Mouse (Mus musculus) neural tube, embryonic 14.5 days (tissue): ENCODE measurements at regions not wholly inside any gene's neighbourhood (a gene's known extent, or its start where the extent isn't known, plus 50 kb on each side); places are given as distances from the start of the nearest gene placed in this dataset.

ENCODE experiments used
- ATAC-seq: fragments of 200-750 bp; cut with Nextera tagmentation; 2 replicates; pipeline ENCODE4 v1.8.0; 2017; ENCODE audit warnings: low read depth, mild to moderate bottlenecking, moderate TSS enrichment, moderate library complexity
- H3K27ac ChIP-seq: fragments of 300-500 bp; sonication (generic); 2 replicates; pipeline ENCODE4 v1.5.1; 2014; ENCODE audit warnings: low read depth, mild to moderate bottlenecking, control low read depth, low read length, moderate library complexity, mixed read lengths
- H3K27me3 ChIP-seq: fragments of 300-500 bp; sonication (generic); 2 replicates; pipeline ENCODE4 v1.6.1; 2014; ENCODE audit warnings: low read length; ENCODE audit not compliant: control insufficient read depth, insufficient read depth
- H3K36me3 ChIP-seq: fragments of 300-500 bp; sonication (generic); 2 replicates; pipeline ENCODE4 v1.6.1; 2014; ENCODE audit warnings: low read length, mixed read lengths; ENCODE audit not compliant: control insufficient read depth, insufficient read depth
- H3K4me1 ChIP-seq: fragments of 300-500 bp; sonication (generic); 2 replicates; pipeline ENCODE4 v1.6.1; 2014; ENCODE audit warnings: low read length; ENCODE audit not compliant: control insufficient read depth, insufficient read depth
- H3K4me2 ChIP-seq: fragments of 300-500 bp; sonication (generic); 2 replicates; pipeline ENCODE4 v1.6.1; 2014; ENCODE audit warnings: mild to moderate bottlenecking, low read depth, low read length, control low read depth
- H3K4me3 ChIP-seq: fragments of 300-500 bp; sonication (generic); 2 replicates; pipeline ENCODE4 v1.5.1; 2014; ENCODE audit warnings: low read depth, low read length, control low read depth, mixed read lengths
- H3K9ac ChIP-seq: fragments of 300-500 bp; sonication (generic); replicated peaks from 2 replicates; pipeline ENCODE4 v1.6.1; 2014; ENCODE audit warnings: low read depth, mild to moderate bottlenecking, control low read depth, low read length, mixed read lengths
- H3K9me3 ChIP-seq: fragments of 300-500 bp; sonication (generic); 2 replicates; pipeline ENCODE4 v1.6.1; 2016; ENCODE audit warnings: low read length; ENCODE audit not compliant: control insufficient read depth
- WGBS: fragments of 180-500 bp; shearing (Covaris S2); extraction: QIAGEN DNeasy Blood & Tissue Kit; methylation state at CpG from one replicate; pipeline ENCODE4 v1.1.7; 2014; 5-methylcytosine and 5-hydroxymethylcytosine counted together

GRCm38 (mm10) chr2:92856047-92856446, 58.9 kb upstream of the Syt13 start:
- 78% methylated on average over 12 of the region's 12 CpGs for WGBS
- no peak for ATAC-seq

GRCm38 (mm10) chr2:92860502-92861197, 54.2 kb upstream of the Syt13 start:
- Histone ChIP-seq H3K4me2 (no peak overlapping the region), H3K9ac (no peak overlapping the region), H3K27ac (no peak overlapping the region), H3K4me3 (no peak overlapping the region), H3K9me3 (no peaks in the 10 kb centered on the region), H3K4me1 (no peaks in the 10 kb centered on the region; the same call in 1 of the 2 replicates), H3K36me3 (no peaks in the 10 kb centered on the region), H3K27me3 (no peaks in the 10 kb centered on the region)
- WGBS, result 70% methylated on average over 8 of the region's 8 CpGs
- no peak for ATAC-seq

More at GRCm38 (mm10) chr2:92856047-92856446, 58.9 kb upstream of the Syt13 start:
- Histone ChIP-seq H3K36me3 (no peaks in the 10 kb centered on the region), H3K4me2 (no peak overlapping the region), H3K4me3 (no peak overlapping the region), H3K9ac (no peak overlapping the region), H3K27me3 (no peaks in the 10 kb centered on the region), H3K4me1 (no peaks in the 10 kb centered on the region; the same call in 1 of the 2 replicates), H3K27ac (no peak overlapping the region), H3K9me3 (no peaks in the 10 kb centered on the region)
